Mouse (Mus musculus) fat pad, adult 2 months (tissue): ENCODE measurements around the gene Rlim.

Experiments used
- DNase-seq: peaks from one replicate; pipeline ENCODE4 v3.0.0-alpha.2; 2011; ENCODE audit warnings: low read depth, low spot score; ENCODE audit errors: extremely low read depth

The Rlim gene

DNA sequence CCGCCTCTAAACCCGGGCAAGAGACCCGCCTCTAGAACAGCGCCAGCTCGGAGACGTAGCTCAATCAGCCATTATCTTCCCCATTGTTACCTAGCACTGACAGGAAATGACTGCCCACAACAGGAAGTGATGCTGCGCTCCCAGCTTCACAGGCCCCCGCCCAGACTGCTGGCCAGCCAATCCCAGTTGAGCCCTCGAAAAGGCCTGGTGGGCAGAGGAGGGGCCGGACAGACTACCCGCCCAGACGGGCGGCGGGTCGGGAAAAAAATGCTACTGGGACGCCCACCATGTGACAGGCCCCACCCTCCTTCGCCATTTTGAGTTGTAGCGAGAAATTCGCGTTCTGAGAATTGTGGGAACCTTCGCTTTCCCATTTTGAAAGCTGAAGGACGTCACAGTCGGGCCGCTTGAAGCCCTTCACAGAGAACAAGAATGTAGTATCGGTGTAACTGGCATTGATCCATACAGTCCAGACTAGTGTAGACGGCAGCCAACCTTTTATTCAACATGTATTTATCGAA is at the start of gene Rlim:
Gene Rlim, minus strand, starts transcription at position 116 of the 521 bp plus-strand sequence.
- DNase-seq, result peak; percentile 34

DNA sequence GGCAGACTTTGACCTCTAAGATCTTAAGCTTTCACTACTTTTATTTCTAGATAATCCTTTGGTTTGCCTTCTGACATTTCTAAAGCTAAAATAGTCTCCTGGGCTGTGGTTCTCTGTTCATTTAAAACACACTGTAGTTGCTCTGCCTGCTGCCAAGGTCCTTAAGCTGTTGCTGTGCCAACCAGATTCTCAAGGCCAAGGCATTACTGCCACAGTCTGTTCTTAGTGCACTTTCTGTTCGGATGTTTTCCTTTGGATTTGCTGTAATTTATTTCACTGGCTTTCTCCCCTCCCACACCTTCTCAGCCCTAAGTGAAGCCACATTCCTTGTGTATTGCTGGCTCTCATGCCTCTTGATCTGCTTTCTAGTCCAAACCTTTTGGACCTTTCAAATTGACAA is 36.1 kb upstream of the Rlim start:
- no peak for DNase-seq

DNA sequence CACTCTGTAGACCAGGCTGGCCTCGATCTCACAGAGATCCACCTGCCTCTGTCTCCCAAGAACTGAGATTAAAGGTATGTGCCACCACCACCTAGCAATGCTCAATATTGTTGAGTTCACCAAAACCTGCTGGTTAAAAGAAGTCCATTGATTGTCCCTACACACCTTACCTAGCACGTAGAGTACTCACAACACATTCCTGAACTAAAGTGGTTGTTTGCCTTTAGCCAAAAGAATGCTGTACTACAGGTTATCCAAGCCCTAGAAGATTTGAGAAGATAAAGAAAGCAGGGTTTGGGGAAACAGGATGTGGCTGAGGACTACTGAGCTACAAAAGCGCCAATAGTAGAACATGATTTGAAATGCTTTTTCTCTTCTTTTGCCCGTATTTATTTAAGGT is 34.0 kb upstream of the Rlim start:
- DNase-seq, result no peak

DNA sequence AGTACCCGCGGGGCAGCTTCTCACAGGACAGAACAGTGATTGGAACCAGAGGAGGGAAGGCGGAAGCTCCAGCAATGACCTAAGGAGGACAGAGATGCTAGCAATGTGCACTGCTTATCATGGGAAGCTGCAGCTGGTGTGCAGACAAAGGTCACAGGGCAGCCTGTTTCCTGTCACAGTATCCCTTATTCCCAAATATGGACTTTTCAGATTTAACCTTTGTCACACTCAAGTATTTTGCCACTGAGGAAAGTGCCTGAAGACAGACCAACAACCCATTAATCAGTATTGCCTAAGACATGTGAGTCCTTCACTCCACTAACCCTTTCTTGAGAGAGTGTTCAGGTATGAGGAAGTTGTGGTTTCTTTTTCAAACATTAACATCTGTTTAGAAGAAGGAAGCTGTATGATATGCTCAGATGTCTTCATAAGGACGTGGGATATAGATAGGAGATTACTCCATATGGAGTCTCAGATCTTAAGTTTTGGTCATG is 32.3 kb upstream of the Rlim start:
- no peak for DNase-seq

DNA sequence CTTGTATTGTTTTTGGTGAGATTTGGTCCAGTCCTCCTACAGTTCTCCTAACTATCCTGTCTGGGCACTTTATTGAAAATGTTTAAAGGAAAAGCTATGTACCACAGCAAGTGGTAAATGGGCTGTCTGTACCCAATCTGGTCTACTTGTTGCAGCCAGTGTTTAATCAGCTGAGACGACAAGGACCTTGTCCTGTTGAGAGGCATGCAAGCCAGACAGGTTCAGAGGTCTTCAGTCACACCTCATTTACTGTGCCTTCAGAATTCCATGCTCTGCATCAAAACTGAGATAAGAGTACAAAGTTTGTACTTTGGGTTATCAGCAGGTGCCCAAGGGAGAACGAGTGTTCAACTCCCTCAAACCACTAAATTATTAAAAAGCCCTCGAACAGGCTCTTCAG is 13.7 kb upstream of the Rlim start:
- DNase-seq, result no peak

DNA sequence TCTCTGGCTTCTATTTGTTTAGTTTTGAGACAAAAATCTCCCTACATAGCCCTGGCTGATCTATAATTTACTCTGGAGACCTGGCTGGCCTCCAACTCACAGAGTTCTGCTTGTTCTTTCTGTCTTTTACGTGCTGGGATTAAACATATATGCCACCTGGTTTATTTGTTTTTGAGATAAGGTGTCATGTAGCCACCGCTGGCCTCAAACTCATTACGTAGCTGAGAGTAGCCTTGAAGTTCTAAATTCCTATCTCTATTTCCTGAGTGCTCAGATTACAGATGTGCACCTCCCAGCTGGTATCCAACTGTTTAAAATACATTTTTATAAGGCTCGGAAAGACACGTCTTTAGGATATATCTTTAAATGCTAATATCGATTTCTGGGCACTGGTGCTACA is 12.8 kb upstream of the Rlim start:
- DNase-seq, result no peak

DNA sequence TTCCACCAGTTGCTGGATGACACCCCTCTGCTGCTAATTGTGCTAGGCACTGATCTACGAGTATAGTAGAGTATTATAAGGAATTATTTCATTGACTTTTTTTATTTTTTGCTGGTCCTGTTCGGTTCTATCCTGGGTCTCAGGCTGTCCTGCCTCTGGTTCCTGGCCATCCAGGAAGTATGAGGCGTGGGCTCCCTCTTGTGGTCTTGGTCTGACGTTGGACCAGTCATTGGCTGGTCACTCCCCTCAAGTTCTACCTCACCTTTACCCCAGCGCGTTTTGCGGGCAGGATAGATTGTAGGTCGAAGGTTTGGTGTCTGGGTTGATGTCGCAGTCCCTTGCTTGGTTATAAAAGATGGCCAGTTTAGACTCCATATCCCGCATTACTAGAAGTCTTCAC is 10.6 kb upstream of the Rlim start:
- DNase-seq, result no peak

DNA sequence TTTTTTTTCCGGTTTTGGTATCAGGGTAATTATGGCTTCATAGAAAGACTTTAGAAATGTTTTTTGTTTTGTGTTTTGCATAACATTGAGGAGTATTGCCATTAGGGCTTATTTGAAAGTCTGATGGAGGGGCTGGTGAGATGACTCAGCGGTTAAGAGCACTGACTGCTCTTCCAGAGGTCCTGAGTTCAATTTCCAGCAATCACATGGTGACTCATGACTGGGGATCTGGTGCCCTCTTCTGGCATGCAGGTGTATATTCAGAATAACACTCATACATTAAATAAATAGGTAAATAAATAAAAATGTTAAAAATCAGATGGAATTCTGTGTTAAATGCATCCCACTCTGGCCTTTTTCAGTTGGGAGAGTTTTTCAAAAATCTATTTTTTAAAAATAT is 9.3 kb upstream of the Rlim start:
- no peak for DNase-seq

DNA sequence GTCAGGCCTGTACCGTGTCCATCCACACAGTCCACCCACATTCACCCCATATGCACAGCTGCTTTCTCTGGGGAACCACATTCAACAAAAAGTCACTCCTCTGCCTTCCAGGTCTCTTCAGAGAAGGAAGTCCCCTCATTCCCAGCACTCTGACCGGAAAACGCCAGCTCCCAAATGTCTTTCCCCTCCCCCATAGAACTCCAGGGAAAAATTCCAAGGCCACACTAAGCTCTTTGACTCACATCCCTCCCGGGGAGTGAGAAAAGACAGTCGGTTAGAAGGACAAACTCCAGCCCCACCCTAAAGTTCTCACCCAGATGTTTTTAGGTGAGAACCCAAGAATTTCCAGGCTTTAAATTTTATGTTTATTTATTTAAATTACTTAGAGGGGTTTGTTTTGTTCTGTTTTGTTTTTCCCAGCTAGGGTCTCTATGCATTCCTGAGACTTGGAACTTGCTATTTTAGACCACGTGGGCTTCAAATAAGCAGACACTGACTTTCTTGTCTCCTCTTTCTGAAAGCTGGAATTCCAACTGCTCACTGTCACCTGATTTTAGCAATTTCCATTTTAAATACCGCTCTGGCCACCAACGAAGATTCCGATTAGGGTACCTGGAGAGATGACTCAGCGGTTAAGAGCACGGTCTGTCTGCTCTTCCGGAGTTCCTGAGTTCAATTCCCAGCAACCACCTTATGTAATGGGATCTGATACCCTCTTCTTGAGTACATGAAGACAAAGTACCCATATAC is 6.3 kb upstream of the Rlim start:
- DNase-seq, result no peak

DNA sequence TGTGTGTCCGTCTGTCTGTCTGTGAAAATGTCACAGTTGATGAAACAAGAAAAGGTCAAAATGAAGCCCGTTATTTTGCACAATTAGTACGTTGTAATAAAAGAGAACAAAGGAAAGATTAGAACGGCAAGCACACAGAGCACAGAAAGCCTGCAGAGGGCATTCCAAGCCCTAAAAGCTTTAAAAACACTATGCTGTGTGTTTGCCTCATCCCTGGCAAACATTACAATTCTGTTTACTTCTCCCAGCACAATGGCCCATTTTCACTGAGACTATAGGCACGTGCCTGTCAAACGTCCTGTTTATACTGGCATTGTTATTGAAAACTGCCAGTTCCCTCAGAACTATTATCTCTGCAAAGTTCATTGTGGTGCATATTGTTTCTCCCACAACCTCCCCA is 5.1 kb upstream of the Rlim start:
- no peak for DNase-seq

DNA sequence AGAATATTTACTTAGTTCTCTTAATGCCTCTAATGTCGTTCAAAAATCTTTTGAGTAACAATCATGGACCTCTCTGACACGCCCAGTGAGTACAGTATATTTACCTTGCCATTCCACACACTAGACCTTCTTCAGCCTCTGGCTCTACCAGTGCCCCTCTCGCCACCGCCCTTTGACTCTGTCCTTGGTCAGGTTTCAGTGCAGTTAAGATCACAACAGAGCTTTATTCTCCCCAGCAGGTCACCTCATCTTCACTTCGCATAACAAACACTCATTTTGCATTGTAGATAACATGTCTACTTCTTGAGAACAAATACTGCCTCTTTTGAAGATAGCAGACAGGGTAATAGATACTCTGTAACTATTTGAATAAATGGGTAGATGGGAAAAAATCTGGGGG is 3.9 kb upstream of the Rlim start:
- no peak for DNase-seq

DNA sequence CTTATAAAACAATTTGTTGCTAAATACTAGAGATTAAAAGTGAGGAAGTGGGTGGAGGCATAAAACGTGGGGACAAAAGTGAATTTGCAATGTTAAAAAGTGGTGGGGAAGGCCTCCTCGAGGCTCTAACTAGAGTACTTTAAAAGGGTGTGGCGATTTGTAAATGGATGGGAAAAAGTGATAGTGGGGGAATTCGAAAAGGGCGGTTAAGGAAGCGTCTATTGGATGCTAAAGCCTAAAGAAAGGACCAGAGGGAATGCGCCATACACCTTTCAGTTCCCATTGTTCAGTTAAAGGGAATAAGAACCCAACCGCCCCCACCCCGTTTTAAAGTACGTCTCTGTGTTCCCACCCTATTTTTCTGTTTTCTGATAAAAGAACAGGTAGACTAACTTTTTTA is 722 bp upstream of the Rlim start:
- no peak for DNase-seq

DNA sequence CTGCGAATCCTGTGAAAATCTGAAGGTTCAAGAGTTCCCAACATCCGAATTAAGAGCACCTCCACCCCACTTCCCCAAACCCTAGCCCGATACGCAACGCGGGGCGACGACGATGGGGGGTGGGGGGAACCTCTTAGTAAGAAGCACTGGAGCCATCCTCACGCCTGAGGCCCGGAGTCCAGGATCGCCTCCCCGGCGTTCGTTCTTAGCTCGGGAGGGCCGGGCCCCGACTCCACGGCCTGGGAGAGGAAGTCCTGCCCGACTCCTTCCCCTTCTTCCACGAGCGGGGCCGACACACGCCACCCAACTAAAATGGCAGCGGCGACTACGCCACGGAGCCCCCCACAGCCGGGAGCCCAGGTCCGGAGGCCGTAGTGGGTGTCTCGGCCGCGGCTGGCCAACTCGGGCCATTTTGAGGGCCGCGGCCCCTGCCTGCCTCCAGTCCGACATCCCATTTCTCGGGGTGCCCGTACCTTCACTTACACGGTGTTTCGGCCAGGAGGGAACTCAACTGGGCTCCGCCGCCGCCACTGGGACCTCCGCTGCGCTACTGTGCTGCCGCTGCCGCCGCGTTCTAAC is 405 bp downstream of the Rlim start:
- no peak for DNase-seq

DNA sequence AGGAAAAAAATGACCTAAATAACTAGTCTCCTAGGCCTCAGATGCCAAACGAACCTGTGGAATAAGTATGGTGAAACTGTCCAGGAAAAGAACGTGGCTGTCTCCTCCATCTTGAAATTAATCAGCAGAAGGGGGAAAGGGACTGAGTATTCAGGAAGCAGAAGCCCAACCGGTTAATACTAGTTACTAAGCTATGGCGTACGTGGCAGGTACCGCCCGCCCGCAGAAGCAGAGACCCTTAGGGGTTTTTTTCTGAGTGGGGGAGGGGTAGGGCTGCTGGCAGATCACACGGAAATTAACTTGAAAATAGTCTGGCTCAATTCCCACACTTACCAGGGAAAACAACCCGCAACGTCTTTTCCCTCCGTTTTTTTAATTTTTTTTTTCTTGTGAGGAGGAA is 1.0 kb downstream of the Rlim start:
- peak; percentile 2 for DNase-seq

DNA sequence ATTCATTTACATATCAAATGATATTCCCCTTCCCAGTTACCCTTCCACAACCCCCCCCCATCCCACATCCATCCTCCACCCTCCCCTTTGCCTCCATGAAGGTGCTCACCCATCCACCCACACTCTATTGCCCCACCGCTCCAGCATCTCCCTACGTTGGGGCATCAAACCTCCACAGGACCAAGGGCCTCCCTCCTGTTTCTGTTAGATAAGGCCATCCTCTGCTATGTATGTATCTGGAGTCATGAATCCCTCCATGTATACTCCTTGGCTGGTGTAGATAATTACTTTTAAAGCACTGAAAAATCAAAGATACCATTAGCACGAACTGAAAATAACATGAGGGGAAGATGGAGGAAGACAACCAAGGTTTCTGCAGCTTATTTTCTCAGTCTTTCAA is 41.4 kb downstream of the Rlim start:
- no peak for DNase-seq

DNA sequence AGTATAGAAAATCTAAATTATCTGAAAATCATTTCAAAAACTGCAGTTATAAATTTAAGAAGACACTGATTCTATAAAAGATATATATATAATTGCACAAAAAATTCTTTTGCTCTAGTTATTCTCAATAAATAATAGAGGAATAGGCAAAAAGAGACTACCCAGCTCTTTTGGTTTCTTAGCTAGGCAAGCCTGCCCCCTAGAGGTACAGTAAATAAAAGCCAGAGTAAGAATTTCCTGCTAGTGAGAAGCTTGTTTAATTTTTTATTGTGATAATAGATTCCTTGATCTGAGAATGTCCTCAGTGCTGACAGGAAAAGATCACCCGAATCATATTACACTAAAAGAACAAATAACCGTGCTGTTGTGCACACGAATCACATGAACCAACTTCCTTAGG is 43.8 kb downstream of the Rlim start:
- DNase-seq, result no peak

DNA sequence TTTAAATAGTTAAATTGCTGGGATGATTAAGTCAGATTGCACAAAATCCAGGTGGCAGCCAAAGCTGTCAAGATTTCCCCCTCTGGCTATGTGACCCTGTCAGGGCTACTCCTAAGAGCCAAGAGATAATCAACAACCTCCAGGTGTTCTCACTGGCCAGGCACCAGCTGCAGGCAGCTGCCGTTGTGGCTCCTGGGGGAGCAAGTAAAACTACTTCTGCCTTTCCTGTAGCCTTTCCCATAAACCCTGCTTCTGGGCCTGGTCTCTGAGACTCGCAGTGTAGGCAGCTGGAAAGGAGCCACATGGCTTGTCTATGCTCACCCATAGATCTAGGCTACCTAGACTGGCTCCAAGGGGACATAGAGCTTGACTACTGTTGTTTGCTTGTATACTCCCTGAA is 58.6 kb downstream of the Rlim start:
- DNase-seq, result peak; percentile 14

DNA sequence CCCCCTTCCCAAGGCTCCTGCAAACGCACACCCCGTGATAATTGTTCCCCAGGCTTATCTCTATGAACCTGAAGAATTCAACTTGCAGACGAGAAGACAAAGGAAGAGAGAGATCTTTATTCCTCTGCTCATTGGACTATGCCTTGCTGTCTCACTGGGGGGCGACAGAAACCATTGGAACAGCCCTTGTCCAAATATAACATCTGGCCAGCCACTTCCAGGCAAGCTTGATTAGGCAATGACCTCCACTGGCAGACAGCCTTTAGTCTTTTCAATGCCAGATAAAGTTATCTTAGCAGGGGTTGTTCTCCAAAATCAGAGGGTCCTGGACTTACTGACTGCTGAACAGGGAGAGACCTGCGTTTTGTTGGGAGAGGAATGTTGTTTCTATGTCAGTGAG is 62.1 kb downstream of the Rlim start:
- DNase-seq, result no peak

DNA sequence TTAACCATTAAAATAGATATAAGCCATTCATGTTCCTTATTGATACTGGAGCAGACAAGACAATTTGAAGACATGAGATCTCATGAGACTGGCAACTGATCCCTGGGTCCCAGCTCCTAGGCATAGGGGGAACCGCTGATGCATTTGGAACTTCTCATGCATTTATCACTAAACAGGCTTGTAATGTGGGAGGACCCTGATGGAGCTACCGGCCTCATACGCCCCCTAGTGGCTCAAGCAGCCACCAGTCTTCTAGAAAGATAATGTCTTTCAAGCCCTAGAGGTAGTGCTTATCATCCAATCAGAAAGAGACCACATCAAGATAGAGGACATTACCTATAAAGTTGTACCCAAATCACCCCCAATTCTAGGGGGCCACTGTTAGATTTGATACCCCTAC is 66.3 kb downstream of the Rlim start:
- no peak for DNase-seq
